Mouse (Mus musculus): ENCODE measurements around the gene Ttc38.
"Not testable (repeated sequence)": the region's sequence is repeated elsewhere in the genome, so short reads cannot be mapped to it uniquely, and the experiment has no call there.

Gene Ttc38

DNA sequence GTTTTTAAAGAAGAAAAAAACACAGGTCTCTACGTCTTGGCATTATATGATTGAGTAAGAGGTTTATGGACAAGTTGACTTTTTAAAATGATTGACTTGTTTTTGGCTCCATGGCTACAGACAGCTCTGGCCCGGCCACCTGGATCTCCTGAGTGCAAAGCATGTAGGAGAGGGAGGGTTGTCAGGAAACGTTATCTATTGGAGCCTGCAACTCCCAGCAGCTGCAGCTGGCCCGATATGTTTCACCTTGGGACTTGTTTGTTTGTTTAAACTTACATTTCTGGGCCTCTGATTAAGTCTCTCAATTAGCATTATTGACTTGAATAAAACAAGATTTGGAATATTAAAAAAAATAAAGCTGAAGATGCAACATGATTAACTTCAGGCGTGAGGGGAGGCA lies 5.4 kb upstream of the Ttc38 start:
- no peak for DNase-seq

DNA sequence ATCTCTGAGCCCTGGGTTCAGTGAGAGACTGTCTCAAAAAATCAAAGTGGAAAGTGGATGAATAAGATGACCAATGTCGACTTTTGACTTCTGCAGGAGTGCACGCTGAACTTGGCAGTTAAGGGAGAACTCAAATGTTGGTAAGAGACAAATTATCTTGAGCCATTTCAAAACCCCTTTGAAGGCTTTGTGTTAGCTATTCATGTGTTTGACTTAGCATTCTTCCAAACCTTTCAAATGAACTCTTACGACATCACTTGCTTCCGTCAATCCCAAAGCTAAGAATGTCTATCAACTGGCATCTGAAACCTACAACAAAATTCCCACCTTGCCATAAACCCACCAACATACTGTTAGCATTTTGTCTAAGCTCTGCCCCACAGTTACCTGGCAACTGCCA lies 4.0 kb upstream of the Ttc38 start:
- DNase-seq, result no peak

DNA sequence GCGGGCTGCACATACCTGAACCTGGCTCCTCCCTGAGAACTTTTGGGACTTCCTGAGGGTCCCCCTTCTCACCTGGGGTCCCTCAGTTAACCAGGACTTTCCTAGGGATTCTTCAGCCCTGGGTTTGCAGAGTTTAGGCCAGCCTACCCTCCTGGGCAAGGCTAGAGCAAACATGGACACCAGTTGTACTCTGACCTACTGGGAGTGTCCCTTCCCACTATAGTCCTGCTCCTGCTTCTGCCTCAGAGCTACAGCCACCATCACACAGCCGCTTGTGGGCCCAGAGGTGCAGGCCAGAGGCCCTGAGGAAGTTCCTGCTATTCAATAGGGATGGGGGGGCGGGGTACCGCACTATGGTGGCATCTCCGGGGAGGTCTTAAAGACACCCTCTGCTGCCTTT lies 2.6 kb upstream of the Ttc38 start:
- no peak for DNase-seq

DNA sequence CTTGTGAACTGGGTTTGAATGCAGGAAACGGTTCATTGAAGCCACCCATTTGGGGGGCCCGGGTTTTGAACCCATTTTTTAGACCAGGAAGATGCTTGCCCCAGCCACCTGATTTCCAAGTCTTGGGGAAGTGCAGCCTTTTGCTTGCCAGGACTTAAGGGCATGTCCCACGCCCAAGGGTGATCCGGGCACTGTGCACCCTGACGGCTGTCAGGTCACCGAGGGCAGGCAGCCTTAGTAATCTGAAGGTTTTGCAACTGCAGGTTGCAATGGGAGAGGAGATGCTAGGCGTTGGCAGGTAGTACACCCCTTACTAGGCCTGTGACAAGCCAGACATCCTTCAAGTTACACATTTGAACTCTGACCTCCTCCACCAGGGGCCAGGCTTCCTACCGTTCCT lies 493 bp downstream of the Ttc38 start:
- no peak for DNase-seq

DNA sequence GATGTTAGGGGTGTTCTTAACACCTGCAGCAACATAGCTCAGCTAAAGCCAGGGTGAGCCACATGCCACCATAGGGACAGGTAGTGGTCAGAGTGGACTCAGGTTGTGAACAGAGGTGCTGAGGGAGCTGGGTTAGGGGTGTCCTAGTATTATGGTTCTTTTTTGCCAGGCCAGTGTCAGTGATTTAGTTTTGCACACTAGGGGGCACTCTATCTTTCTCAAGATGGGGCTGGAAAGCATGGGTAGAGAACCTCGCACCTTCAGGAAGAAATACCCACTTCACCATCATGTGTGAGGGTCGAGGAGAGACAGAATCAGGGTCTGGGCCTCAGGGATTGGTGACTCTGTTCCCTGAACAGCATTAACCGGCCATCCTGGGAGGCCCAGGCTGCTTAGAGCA lies 3.2 kb downstream of the Ttc38 start:
- DNase-seq, result no peak

DNA sequence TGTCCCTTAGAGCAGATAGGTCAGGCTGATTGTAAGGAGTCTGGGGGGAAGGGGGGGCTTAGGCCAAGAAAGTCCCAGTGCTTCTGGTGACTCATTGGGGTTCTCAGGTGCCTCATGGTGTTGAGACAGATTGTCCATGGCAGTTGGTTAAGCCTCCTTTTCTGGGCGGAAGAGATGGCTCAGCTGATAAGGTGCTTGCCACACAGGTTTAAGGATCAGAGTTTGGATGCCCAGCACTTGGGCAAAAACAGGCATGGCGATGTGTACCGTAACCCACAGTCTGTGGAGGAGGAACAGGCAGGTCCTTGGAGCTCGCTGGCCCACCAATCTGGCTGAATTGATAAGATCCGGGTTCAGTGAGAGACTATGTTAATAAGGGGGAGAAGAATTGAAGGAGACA lies 4.8 kb downstream of the Ttc38 start:
- no peak for DNase-seq

DNA sequence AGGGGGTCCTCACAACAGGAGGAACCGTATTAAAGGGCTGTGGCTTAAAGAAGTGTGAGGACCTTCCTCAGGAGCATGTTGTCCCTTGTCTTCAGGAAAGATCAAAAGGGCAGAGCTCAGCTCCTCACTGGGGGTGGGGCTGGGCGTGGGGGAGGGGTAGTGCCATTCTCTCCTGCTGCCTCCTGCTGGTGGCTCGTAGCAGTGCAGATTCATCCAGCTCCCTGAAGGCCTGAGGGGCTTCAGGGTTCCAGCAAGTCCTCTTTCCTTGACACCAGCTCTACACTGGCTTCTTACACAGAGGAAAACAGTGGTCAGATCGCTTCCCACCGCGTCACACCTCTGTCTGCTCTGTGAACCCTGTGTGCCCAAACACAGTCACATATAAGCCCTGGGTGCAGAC lies 8.9 kb downstream of the Ttc38 start:
- peak; percentile 33 for DNase-seq

DNA sequence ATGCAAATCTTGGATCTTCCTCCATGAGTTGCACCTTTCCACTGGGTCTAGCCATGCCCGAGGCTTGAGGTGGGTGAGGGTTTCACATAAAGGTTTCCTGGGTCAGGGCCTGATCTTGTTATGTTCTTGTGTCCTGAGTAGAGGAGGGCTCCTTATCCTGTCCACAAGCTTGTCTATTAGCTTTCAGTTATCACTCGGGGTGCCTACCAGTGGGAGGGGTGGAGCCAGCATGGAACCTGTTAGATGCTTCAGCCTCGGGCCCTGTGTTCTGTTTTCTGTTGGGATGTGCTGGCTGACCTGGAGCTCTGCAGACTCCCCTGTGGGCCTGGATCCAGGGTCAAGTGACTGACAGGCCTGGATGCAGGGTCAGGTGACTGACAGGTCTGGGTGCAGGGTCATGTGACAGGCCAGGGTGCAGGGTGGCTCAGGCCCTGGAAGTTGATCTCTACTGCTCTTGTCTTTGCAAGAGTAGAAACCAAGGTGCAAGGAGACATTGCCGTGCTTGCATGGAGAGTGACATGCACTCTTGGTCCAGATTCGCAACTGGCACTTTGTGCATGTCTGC lies 9.8 kb downstream of the Ttc38 start:
- no peak for DNase-seq

DNA sequence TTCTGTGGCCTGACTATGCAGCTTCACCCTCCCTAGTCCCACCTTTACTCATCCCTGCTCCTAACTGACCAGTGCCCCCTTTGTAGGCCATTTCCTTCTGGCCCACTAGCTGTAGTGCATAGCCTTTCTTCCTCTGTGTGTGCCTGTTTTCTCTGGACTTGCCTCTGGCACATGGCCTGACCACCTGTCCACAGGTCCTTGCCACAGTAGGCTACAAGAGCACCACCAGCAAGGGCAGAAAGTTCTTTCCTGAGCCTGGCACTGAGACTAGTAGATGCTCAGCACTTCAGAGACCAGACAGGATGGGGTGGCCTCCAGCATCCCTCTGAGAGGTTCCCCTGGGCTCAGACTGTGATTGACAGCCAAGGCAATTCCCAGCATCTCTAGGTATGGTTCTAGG lies 13.0 kb downstream of the Ttc38 start:
- DNase-seq, result no peak

DNA sequence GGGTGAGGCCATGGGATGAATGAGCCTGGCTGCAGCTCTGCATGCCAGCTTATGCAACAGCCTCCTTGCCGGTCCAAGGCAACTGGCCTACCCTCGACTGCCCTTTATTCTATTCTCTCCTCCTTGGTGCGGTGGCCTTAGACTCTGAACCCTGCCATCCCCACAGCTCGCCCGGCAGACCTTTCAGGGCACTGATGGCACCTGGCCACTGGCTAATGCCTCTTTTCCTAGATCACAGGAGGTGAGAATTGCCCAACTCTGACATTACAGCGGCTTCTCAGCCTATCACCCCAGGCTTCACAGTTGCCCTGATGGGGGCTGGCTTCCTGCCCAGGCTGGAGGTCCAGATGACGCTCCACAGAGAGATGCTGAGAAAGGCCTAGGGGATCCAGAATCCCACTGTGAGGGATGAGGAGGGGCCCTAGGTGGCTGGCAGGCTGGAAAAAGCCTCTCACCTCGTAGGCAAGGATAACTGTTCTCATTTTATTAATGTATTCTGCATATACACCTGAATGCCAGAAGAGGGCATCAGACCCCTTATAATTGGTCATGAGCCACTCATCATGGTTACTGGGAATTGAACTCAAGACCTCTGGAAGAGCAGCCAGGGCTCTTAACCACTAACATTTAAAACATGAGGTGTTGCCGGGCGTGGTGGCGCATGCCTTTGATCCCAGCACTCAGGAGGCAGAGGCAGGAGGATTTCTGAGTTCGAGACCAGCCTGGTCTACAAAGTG lies 19.7 kb downstream of the Ttc38 start:
- no peak for DNase-seq

DNA sequence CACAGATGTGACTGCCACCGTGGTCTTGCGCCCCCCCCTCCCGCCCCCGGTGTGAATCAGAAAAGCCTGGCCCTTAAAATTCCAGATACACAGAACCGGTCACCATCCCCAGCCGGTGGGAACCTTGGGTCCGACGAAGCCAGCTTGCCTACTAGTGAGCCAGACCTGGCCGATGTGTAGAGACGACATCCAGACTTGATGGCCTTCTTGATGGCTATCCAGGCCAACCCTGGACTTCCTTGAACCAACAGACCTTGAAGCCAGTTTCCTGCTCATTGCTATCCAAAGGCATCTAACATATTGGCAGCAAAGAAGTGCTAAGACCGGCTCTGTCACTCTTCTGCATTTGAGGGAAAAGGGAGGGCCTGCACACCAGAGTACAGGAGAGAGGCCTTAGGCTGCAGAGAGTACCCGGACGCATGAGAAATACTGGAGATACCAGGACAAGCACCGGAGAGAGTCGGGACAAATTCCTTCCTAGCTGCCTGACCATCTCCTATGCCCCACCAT lies 26.9 kb downstream of the Ttc38 start:
- no peak for DNase-seq

DNA sequence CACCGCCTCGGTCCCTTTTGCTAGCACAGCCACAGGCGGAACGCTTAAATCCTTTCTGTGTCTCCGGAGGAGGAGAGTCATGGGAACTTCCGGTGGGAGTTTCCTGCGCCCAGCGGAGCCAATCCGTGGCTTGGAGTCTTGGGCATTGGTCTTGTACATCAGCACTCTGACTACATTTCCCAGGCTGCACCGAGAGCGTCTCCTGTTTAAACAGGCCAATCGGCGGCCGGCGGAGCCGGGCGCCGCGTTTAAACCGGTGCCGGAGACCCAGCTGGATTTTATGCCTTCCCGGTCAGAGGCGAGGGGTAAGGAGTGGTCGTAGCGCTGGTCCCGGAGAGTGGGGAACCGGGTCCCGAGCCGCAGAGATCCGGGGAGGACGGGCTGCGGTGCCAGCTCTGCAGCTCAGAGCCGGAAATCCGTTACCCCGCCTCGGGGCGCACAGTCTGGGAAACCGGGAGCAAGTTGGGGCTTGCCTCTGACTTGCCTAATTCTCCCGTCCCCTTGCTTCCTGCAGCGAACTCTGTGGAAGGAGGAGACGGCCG lies 27.5 kb downstream of the Ttc38 start, which contains the start of gene Gtse1:
Gene Gtse1, plus strand, starts transcription at position 256 of the 542 bp plus-strand sequence.
- DNase-seq, result peak; percentile 92

DNA sequence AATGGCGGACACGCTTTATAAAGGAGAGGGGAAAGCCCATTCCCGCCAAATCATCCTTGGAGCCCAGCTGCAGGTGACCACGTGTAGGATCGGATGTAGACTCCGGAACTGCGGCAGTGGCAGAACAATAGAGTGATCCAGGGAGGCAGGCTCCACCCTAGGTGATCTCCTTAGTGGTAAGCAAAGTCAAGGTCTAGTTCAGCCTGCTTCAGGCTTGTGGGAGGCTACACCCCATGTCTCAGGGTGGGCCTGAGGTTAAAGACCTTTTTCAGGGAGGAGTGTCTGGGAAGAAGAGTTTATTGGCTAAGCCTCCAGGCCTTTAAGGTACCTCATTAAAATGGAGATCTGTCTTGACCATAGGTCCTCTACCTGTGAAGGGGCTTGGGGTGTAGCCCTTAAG lies 33.8 kb downstream of the Ttc38 start:
- DNase-seq, result not testable (repeated sequence)

DNA sequence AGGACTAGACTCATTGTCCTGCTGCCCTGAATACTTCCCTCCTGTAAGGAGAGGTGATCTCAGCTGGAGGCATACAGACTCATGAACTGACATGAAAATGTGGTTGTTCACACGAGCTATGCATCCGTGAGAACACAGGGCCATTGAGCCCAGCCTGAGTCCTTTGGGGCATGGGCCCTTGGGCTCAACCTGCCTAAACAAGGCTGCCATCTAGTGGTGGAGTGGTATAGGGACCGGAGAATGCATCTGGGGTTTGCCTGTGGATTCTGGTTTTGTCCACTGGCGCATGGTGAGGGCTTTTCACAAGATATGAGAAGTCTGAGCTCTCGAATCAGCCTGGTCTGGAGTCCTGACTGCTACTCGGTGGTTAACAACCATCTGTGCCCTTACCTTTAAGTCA lies 35.6 kb downstream of the Ttc38 start:
- peak; percentile 72 for DNase-seq

DNA sequence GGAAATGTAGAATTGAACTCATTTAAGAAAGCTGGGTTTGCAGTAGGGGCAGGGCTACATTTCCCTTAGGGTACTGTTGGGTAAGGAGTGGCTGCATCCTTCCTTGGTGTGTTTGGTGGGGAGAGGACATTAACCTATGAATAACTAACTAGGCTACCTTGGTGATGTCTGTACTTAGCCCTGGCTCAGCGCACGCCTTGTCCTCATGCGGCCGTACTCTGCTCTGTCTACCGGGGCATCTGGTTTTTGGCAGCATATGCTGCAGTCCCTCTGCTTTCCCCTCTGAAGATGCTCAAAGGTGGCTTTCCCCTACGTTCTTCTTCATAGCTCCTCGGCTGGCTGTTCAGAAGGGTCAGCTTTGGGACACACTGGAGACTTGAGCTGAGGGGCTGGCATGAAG lies 45.2 kb downstream of the Ttc38 start:
- no peak for DNase-seq

DNA sequence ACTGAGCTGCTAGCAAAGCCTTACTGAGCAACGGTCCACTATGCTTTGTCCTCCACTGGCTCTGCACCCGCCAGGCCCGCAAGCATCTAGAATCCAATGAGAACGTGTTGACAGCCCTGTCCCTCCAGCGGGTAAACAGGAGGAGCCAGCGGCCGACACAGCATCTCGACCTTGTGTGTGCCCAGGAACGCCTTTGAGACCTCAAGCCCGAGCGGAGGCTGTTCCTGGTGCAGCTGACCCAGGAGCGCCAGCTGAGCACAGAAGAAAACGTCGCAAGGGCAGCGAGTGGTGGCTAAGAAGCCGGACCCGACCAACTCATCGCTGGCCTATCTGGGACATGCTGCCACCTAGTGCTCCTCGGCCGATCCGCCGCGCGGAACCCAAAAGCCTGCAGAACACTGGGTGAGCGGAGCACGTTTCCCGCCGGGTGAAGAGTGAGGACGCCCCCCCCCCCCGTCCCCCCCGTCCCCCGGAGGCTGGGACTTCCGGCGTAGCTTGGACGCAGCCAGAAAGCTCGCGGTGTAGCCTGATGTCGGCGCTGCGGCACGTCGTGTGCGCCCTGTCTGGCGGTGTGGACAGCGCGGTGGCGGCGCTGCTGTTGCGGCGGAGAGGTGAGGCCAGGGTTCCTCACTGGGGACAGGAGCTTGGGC lies 46.9 kb downstream of the Ttc38 start, which contains the start of gene Trmu:
Gene Trmu, plus strand, starts transcription at position 465 of the 650 bp plus-strand sequence.
- DNase-seq, result peak; percentile 91

DNA sequence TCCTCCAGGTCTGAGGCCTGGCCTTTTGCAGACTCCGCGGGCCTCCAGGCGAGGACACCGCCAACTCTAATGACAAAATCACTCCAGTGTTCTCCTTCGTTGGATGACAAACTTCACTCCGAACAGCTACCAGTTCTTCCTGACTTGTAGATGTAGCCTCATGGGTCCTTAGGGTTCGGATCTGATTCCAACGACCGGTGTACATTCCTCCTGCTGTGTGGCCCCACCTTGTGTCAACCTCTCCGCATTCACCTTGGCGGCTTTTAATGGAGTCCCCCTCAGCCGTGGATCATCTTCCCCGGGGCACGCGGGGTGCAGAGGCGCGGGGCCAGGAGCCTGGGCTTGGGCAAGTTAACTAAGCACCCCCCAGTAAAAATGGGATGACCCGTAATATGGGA lies 47.4 kb downstream of the Ttc38 start:
- DNase-seq, result no peak

DNA sequence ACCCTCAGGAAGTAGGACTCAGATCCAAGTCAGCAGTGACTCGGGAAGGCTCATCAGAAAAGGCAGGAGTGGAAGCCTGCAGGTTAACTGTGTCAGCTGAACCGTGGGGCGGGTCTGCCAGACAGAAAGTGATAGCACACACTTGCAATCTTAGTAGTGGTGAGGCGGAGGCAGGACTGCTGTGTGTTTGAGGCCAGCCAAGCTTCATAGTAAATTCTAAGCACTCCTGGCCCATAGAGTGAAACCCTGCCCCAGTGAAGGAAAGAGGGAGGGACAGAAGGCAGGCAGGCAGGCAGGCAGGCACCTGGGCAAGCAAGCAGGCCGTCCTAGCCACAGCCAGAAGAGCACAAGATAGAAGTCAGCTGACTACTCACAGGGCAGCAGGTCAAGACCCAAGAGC lies 53.5 kb downstream of the Ttc38 start:
- DNase-seq, result no peak

DNA sequence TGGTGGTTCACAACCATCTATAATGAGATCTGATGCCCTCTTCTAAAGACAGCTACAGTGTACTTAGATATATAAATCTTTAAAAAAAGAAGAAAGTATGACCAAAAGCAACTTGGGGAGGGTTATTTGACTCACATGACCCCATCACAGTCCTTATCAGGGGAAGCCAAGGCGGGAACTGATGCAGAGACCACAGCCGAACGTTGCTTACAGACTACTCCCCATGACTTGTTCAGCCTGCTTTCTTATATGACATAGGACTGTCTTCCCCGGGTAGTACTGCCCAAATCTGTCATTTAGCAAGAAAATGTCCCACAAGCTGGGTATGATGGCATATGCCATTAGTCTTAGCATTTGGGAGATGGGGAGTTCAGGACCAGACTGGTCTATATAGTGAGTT lies 57.1 kb downstream of the Ttc38 start:
- no peak for DNase-seq

DNA sequence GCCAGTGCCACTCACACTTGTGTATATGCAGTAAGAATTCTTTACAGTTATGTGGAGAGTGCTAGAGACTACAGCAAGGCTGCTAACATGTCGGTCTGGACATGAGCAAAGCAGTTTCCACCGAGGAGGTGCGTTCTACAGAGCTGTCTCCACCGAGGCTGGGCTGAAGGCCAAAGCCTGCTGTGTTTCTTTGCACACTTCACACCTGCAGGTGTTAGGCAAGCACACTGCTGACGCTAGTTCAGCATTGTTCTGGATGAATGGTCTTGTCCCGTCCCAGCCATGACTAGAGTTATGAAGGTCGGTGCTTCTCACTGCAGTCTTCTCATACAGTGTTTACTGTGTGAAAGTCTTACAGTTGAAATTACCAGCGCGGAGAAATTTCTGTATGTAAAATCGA lies 59.9 kb downstream of the Ttc38 start:
- no peak for DNase-seq

DNA sequence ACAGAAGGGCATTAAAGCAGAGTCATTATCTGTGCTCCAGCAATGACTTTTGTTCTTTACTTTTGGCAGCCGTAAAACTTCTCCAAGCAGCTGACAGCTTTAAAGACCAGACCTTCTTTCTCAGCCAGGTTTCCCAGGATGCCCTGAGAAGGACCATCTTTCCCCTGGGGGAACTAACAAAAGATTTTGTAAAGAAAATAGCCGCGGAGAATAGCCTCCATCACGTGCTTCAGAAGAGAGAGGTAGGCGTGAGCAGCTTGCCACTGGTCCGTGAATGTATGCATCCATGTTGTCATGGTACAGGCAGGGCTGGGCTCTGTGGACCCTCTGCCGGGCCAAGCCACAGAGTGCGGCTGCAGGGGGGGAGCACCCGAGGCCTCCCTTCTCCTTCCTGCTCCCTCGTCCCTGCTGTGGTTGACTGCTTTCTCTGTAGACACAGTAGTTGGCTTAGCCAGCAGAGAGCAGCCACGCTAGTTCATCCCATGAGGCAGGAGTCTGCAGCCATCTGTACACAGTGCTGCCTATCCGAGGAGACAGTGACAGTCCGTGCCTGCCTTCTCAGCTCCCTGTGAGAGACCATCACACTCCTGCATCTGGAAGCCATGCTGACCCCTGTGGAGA lies 60.5 kb downstream of the Ttc38 start:
- DNase-seq, result no peak

DNA sequence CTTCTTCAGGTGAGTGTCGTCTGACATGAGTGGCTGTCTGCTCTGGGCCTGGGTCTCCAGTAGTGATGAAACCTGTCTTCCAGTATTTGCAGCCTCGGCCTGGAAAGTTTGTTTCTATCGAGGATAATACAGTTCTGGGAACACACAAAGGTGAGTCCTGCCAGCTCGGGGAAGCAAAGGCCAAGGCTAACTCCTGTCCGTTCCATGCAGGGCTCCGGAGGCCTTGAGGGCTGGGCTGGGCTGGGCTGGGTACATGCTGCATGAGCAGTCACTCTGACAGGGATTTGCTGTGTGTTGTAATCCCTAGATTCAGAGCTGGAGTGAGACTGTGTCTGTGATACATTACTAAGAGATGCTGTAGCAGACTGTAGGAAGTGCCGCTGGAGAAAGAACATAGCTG lies 61.8 kb downstream of the Ttc38 start:
- no peak for DNase-seq

DNA sequence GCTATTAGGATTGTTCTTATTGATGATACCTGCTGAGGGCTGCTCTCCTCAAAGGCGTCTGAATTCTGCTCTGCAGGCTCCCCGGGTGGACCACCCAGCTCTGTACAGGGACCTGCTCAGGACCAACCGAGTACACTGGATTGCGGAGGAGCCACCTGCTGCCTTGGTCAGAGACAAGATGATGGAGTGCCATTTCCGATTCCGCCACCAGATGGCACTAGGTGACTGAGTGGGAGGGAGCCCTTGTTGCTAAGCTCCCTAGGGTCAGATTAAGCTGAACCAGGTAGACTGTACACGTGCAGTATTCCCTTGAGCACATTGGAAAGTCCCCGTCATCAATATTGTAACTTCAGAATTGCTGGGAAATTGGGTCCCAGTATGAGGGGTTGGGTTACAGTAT lies 64.2 kb downstream of the Ttc38 start:
- DNase-seq, result peak; percentile 90

Data from right cerebral cortex, postnatal 14 days (tissue).